Mouse (Mus musculus) forebrain, embryonic 10.5 days (tissue): Measurements from ENCODE around the gene B4galnt4. TPM values are rescaled to one million over a fixed set of nuclear protein-coding genes. Genes with fewer than 3 reads are reported as not detected.

Source experiments
- DNase-seq: peaks from one replicate; pipeline ENCODE4 v3.0.0-alpha.2; 2017; ENCODE audit warnings: low spot score; ENCODE audit errors: extremely low spot score
- H3K27ac ChIP-seq: fragments of 300-500 bp; sonication (generic); 2 replicates; pipeline ENCODE4 v1.5.1; 2016; ENCODE audit warnings: mild to moderate bottlenecking
- H3K27me3 ChIP-seq: fragments of 300-500 bp; sonication (generic); 2 replicates; pipeline ENCODE4 v1.6.1; 2016; ENCODE audit warnings: mild to moderate bottlenecking; ENCODE audit not compliant: poor library complexity, severe bottlenecking
- H3K36me3 ChIP-seq: fragments of 300-500 bp; sonication (generic); replicated peaks from 2 replicates; pipeline ENCODE4 v1.6.1; 2016; ENCODE audit warnings: mild to moderate bottlenecking, moderate library complexity
- H3K4me1 ChIP-seq: fragments of 300-500 bp; sonication (generic); 2 replicates; pipeline ENCODE4 v1.6.1; 2016
- H3K4me3 ChIP-seq: fragments of 300-500 bp; sonication (generic); 2 replicates; pipeline ENCODE4 v1.5.1; 2016; ENCODE audit warnings: mild to moderate bottlenecking, moderate library complexity
- H3K9me3 ChIP-seq: fragments of 300-500 bp; sonication (generic); 2 replicates; pipeline ENCODE4 v1.6.1; 2016; ENCODE audit warnings: mild to moderate bottlenecking, moderate library complexity
- WGBS: fragments of 180-500 bp; shearing (Covaris S2); methylation state at CpG from one replicate; pipeline ENCODE4 v1.1.7; 2016; 5-methylcytosine and 5-hydroxymethylcytosine counted together
- polyA plus RNA-seq: library from polyadenylated mRNA; unstranded; fragments of >200 nt; fragmentation: Nextera tagmentation; extraction: Ambion mirVana; gene quantifications from 2 replicates; pipeline ENCODE4 v1.2.1, GENCODE M21; 2016

Gene B4galnt4
- polyA plus RNA-seq, 1 experiment from 2014 or later = 24.6 TPM

GRCm38 (mm10) chr7:141048226-141049218 lies 12.4 kb upstream of the B4galnt4 start:
- no peaks in the 10 kb centered on the region for H3K36me3 ChIP-seq
- H3K27ac ChIP-seq = peak overlapping the region; percentile 48
- H3K27me3 ChIP-seq = peaks cover 11% of the 10 kb centered on the region
- H3K4me3 ChIP-seq = peak overlapping the region; percentile 47
- no peaks in the 10 kb centered on the region for H3K9me3 ChIP-seq
- DNase-seq = peak; percentile 93
- WGBS = 11% methylated on average over 21 of the region's 21 CpGs
- H3K4me1 ChIP-seq = peaks cover 21% of the 10 kb centered on the region

- Histone ChIP-seq H3K4me1 (peaks cover 21% of the 10 kb centered on the region), H3K36me3 (no peaks in the 10 kb centered on the region), H3K4me3 (no peak overlapping the region), H3K27ac (no peak overlapping the region), H3K27me3 (peaks cover 11% of the 10 kb centered on the region), H3K9me3 (no peaks in the 10 kb centered on the region)
- 92% methylated on average over 2 of the region's 2 CpGs for WGBS
- DNase-seq = no peak
These were observed 11.6 kb upstream of the B4galnt4 start for GRCm38 (mm10) chr7:141049326-141049725.

GRCm38 (mm10) chr7:141051060-141051685 lies 9.7 kb upstream of the B4galnt4 start:
- DNase-seq = no peak
- H3K4me3 ChIP-seq = no peak overlapping the region
- no peak overlapping the region for H3K27ac ChIP-seq
- peaks cover 3% of the 10 kb centered on the region; the same call in 1 of the 2 replicates for H3K9me3 ChIP-seq
- H3K4me1 ChIP-seq = peaks cover 21% of the 10 kb centered on the region
- WGBS = 78% methylated on average over 17 of the region's 17 CpGs
- peaks cover 7% of the 10 kb centered on the region for H3K36me3 ChIP-seq
- H3K27me3 ChIP-seq = peaks cover 11% of the 10 kb centered on the region

- 93% methylated on average over 4 of the region's 4 CpGs for WGBS
- peaks cover 18% of the 10 kb centered on the region for H3K4me1 ChIP-seq
- peaks cover 4% of the 10 kb centered on the region for H3K27me3 ChIP-seq
- H3K9me3 ChIP-seq = peaks cover 3% of the 10 kb centered on the region; the same call in 1 of the 2 replicates
- DNase-seq = no peak
- no peak overlapping the region for H3K27ac ChIP-seq
- no peak overlapping the region for H3K4me3 ChIP-seq
- peaks cover 16% of the 10 kb centered on the region for H3K36me3 ChIP-seq
These were observed 8.9 kb upstream of the B4galnt4 start for GRCm38 (mm10) chr7:141052016-141052415.

DNA sequence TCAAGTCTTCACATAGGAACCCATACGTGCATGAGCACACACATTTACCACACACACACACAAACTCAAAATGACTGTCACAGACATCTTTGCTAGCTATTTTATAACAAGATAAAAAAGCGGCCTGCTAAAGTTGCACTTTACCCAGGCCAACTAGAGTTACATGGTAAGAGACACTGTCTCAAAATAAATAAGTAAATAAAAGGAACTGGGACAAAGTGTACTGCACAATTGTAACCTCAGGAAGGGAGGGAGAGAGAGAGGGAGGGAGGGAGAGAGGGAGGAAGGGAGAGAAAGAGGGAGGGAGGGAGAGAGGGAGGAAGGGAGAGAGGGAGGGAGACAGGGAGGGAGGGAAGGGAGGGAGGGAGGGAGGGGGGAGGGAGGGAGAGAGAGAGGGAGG lies 8.5 kb upstream of the B4galnt4 start:
- Histone ChIP-seq H3K27ac (no peak overlapping the region), H3K9me3 (peaks cover 3% of the 10 kb centered on the region; the same call in 1 of the 2 replicates), H3K36me3 (peaks cover 20% of the 10 kb centered on the region), H3K4me3 (no peak overlapping the region), H3K4me1 (peaks cover 14% of the 10 kb centered on the region), H3K27me3 (0 out of 2 replicates have a peak, but pooled peaks cover under 1% of the 10 kb centered on the region)
- DNase-seq = no peak
- 84% methylated on average over 2 of the region's 2 CpGs for WGBS

DNA sequence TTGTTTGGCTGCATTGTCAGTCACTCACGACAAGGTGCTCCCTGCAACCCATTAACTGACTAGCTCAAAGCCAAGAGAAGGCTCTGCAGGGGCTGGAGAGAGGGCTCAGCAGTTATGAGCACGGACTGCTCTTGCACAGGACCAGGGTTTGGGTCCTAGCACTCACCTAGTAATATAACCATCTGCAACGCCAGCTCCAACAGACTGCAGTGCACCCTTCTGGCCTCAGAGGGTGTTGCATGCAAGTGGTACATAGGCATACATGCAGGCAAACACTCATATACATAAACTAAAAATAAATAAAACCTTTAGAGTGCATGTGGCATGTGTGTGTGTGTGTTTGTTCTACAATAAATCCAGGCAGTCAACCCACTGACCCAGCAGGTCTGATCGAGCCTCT lies 5.1 kb upstream of the B4galnt4 start:
- WGBS = 83% methylated on average over 4 of the region's 4 CpGs
- Histone ChIP-seq H3K27me3 (peaks cover 11% of the 10 kb centered on the region), H3K9me3 (peaks cover 3% of the 10 kb centered on the region; the same call in 1 of the 2 replicates), H3K4me3 (no peak overlapping the region), H3K36me3 (peaks cover 28% of the 10 kb centered on the region), H3K4me1 (peaks cover 12% of the 10 kb centered on the region), H3K27ac (no peak overlapping the region)
- no peak for DNase-seq

GRCm38 (mm10) chr7:141056976-141057375 lies 3.9 kb upstream of the B4galnt4 start:
- Histone ChIP-seq H3K27me3 (peaks cover 22% of the 10 kb centered on the region), H3K27ac (no peak overlapping the region), H3K36me3 (peaks cover 28% of the 10 kb centered on the region), H3K4me1 (peaks cover 20% of the 10 kb centered on the region), H3K4me3 (no peak overlapping the region), H3K9me3 (peaks cover 3% of the 10 kb centered on the region; the same call in 1 of the 2 replicates)
- no peak for DNase-seq
- WGBS = 94% methylated on average over 6 of the region's 6 CpGs

GRCm38 (mm10) chr7:141057541-141057940 lies 3.4 kb upstream of the B4galnt4 start:
- Histone ChIP-seq H3K4me3 (no peak overlapping the region), H3K9me3 (peaks cover 3% of the 10 kb centered on the region; the same call in 1 of the 2 replicates), H3K27ac (no peak overlapping the region), H3K4me1 (peaks cover 26% of the 10 kb centered on the region), H3K27me3 (peaks cover 22% of the 10 kb centered on the region), H3K36me3 (peaks cover 33% of the 10 kb centered on the region)
- WGBS = 100% methylated on average over 1 of the region's 1 CpGs
- no peak for DNase-seq

GRCm38 (mm10) chr7:141058601-141059341 lies 2.1 kb upstream of the B4galnt4 start:
- H3K4me3 ChIP-seq = no peak overlapping the region
- DNase-seq = no peak
- peaks cover 30% of the 10 kb centered on the region for H3K4me1 ChIP-seq
- H3K36me3 ChIP-seq = peaks cover 46% of the 10 kb centered on the region
- WGBS = 93% methylated on average over 14 of the region's 14 CpGs
- H3K9me3 ChIP-seq = peaks cover 3% of the 10 kb centered on the region; the same call in 1 of the 2 replicates
- H3K27me3 ChIP-seq = peaks cover 22% of the 10 kb centered on the region
- no peak overlapping the region for H3K27ac ChIP-seq

DNA sequence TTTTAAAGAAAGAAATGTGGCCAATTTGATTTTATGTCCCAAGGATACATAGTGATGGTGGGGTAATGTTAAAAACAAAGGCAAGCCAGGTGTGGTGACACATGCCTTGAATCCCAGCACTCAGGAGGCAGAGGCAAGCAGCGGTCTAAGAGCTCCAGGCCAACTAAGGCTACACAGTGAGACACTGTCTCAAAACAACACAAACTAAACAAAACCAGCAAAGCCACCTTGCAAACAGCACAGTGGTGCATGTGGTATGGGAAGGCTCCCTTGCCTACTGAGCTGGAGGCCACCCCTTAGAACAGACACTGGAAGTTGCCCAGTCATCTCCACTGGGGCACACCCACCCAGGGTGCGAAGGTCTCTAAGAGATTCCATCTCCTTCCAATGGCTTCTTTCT lies 975 bp upstream of the B4galnt4 start:
- peak overlapping the region; percentile 80 for H3K4me3 ChIP-seq
- H3K27me3 ChIP-seq = peaks cover 22% of the 10 kb centered on the region
- H3K36me3 ChIP-seq = peaks cover 57% of the 10 kb centered on the region
- peaks cover 3% of the 10 kb centered on the region; the same call in 1 of the 2 replicates for H3K9me3 ChIP-seq
- peak overlapping the region; percentile 95 for H3K27ac ChIP-seq
- peaks cover 30% of the 10 kb centered on the region for H3K4me1 ChIP-seq
- 73% methylated on average over 2 of the region's 2 CpGs for WGBS
- DNase-seq = no peak

- DNase-seq = peak; percentile 53
- H3K4me1 ChIP-seq = peaks cover 30% of the 10 kb centered on the region
- H3K27ac ChIP-seq = peak overlapping the region; percentile 95
- no peaks in the 10 kb centered on the region for H3K9me3 ChIP-seq
- 0% methylated on average over 37 of the region's 37 CpGs for WGBS
- H3K27me3 ChIP-seq = peaks cover 22% of the 10 kb centered on the region
- peak overlapping the region; percentile 80 for H3K4me3 ChIP-seq
- H3K36me3 ChIP-seq = peaks cover 62% of the 10 kb centered on the region
These were observed 377 bp downstream of the B4galnt4 start for GRCm38 (mm10) chr7:141061269-141061692.

DNA sequence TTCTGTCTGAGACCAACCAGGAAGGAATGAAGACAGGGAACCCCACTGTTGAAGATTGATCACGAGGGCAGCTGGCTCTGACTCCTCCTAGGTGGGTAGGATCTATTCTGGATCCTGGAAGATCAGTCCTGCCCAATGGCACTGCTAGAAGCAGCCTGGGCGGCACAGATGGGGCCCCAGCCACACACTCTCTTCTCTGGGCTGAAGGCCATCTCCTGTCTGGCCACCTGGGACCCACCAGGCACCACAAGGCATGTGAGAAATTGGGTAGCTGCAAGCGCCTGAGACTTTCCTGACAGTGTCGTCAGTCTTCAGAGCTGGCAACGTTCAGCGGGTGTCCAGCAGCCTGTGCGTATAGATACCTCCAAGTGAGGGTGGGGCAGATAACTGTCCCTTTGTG lies 1.6 kb downstream of the B4galnt4 start:
- no peak for DNase-seq
- peak overlapping the region; percentile 80; the same call in 1 of the 2 replicates for H3K4me3 ChIP-seq

More for the DNA sequence above, 1.6 kb downstream of the B4galnt4 start:
- Histone ChIP-seq H3K27ac (no peak overlapping the region), H3K9me3 (no peaks in the 10 kb centered on the region), H3K27me3 (peaks cover 22% of the 10 kb centered on the region), H3K4me1 (peaks cover 30% of the 10 kb centered on the region), H3K36me3 (peaks cover 62% of the 10 kb centered on the region)
- 97% methylated on average over 7 of the region's 7 CpGs for whole genome bisulfite sequencing
